Mouse (Mus musculus) lung, postnatal 10 days (tissue): ENCODE measurements at regions not wholly inside any gene's neighbourhood (a gene's known extent, or its start where the extent isn't known, plus 50 kb on each side); places are given as distances from the start of the nearest gene placed in this dataset.

Experiments used
- DNase-seq: peaks from one replicate; pipeline ENCODE4 v3.0.0; 2021

DNA sequence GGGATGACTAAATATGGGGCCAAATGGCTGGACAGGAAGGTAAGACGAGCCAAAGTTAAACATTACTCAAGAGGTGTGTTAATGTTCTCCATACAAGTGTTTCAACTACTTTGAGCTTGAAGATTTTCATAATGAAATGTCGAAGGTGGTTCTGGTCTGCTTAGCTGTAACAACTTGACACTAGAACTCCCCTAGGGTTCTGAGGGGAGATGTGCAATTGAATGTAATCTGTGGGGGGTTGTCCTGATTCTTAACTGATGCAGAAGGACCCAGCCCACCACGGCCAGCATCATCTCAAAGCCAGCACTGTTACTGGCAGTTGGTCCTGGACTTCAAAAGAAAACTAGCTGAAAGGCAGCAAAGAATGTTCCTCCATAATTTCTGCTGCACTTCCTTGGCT, 55.3 kb downstream of the Gpr88 start:
- no peak for DNase-seq

DNA sequence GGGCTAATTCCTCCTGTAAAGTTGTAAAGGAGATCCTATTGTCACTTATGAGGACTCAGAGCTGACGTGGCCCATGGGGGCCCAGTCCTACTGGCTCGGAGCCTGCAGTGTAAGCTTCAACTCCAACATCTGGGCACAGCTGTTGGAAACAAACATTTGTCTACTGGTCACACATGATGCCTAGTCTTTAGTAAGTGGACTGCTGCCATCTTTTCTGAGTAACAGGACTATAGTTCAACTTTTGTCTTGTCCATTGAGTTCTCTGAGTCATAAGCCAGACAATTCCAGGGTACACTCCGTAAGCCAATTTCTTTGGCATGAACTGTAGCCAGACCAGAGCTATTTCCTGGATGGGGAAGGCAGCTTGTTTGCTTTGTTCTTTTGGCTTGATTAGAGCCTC, 58.6 kb downstream of the Gpr88 start:
- DNase-seq = peak; percentile 70

GRCm38 (mm10) chr3:116191261-116191660, 61.8 kb upstream of the Vcam1 start:
- DNase-seq = peak; percentile 19

- DNase-seq = peak; percentile 68
Measured at GRCm38 (mm10) chr3:116190727-116191126, 61.2 kb upstream of the Vcam1 start.

DNA sequence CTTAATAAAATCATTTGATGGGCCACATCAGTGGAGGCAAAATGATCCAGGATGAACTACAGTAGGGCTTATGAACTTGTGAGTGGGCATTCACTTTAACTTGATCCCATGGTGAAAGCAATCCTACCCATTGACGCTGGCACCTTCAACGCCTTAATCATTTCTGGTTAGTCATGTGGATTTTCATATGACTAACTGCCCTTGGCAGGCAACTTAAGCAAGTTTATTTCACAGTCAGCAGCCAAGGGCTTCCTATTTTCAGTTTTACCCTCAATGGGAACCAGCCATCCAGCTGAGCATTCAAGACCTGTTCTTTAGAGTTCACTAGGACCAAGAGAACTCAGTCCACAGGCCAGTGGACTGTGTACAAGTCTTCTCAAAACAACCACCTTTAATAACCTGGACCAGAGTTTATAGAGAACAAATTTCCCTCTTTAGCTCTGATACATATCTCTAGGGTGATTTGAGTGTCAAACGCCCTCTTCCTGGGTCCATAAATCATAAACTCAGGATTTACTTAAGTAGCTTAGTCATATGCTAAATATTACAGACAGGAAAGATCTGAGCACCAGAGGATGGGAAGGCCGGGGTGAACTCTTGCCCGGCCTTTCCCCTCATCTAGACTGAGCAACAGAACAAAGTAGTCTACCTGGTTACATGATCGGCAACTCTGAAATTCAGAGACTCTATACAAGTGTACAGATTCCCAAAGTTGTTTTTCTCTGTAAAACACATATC, 60.0 kb upstream of the Vcam1 start:
- no peak for DNase-seq

DNA sequence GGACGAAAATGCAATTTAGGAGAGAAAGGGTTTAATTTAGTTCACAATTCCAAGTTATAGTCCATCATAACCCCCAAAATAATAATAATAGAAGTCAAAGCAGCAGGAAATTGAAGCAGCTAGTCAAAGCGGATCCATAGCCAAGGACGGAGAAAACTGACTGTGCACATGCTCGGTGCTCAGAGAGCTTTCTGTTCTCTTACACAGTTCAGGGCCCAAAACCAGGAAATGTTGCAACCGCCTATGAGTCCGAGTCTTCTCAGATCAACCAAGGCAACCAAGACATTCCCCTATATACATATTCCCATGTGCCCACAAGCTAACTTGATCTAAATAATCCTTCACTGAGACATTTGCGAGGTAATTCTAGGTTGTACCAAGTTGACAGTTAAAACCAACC, 55.7 kb upstream of the Vcam1 start:
- no peak for DNase-seq

- peak; percentile 22 for DNase-seq
Measured at GRCm38 (mm10) chr3:116184443-116184842, 55.0 kb upstream of the Vcam1 start.

GRCm38 (mm10) chr3:116180341-116180885, 50.9 kb upstream of the Vcam1 start:
- DNase-seq = peak; percentile 33
